Mouse (Mus musculus): Measurements from ENCODE around the gene Sp2.
A peak's percentile ranks its signal among the peaks of the same experiment; 100 is the strongest.

- TF ChIP-seq POLR2A (IDR thresholded peaks at IDR 0.05; ENCODE audit: low read depth, low read length) (peak; percentile 30; the same call in 1 of the 2 replicates), CTCF (IDR thresholded peaks at IDR 0.05; ENCODE audit: extremely low read depth, insufficient read depth, insufficient read length, insufficient replicate concordance) (no peak)
Observed at GRCm38 (mm10) chr11:96976911-96977591, 5.7 kb downstream of the Sp2 start.
